Mouse (Mus musculus): Measurements from ENCODE around the gene Bnc2. TPM values are rescaled to one million over a fixed set of nuclear protein-coding genes. Genes with fewer than 3 reads are reported as not detected.

Bnc2 gene
- polyA plus RNA-seq, 1 experiment, result 1.1 TPM

DNA sequence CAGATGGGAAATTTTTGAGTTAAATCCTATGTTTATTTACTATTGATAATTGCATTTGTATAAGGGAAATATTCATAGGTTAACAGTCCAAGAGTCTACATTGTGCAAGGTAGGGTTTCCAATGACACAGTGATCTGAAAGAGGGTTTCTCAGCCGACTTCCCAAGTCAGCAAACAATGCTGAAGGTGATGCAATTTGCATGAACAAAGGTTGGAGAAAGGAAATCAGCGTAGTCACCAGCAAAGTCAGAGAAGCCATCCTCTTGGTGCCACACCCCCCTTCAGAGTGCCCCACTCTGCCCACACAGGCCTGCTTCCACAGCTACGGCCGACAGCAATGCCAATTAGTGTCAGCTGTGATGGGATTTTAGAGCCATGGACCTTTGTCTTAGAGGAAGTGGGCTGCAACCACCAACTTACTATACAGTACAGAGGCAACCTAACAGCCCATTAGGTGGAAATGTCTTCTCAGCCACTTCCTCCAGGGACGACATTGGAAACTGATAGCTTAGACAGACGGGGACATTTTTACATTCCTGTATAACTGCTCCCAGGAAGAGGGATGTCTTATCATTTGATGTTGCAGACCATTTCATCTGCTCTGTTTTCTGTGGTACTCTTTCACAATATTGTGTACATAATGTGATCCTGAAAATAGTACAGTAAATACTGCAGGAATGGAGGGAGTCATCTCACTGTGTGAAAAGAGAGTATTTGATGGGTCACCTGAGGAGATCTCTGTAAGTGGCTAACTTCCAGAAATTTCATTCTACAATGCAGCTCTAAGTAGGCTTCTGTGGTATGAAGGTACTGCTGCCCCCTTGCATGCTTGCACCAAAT, 243.2 kb downstream of the Bnc2 start:
- TF ChIP-seq POLR2A (IDR thresholded peaks at IDR 0.05; ENCODE audit: low read depth, low read length) (no peak), CTCF (IDR thresholded peaks at IDR 0.05; ENCODE audit: extremely low read depth, insufficient read length, insufficient replicate concordance, low read depth, low read length) (no peak)
- H3K4me3 ChIP-seq (ENCODE audit: low read depth, low read length), result no peak overlapping the region
- no peaks in the 10 kb centered on the region for H3K36me3 ChIP-seq (ENCODE audit: control insufficient read depth, insufficient read depth, low read length)
- H3K27me3 ChIP-seq (ENCODE audit: control insufficient read depth, insufficient read depth, low read length), result no peaks in the 10 kb centered on the region
- H3K27ac ChIP-seq (ENCODE audit: insufficient read depth, low read depth, low read length), result no peak overlapping the region
- no peaks in the 10 kb centered on the region for H3K4me1 ChIP-seq (ENCODE audit: control insufficient read depth, insufficient read depth, insufficient read length, low read length)
- WGBS, result 36% methylated on average over 6 of the region's 6 CpGs

DNA sequence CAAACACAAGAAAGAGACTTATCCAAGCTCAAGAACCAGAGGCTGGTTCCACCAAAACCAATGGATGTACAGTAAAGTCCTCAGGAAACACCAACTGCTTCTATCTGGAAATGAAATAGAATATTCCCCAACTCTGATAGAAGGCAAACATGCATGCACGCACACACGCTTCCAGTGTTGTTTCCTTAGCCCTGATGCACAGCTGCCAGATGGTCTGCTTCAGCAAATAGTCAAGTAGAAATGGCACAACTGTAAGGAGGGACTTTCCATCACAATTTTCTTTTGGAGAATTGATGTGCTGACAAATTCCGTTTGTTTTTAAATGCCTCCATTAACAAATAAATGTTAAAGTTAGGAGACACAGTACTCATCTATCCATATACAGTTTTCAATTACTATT, 247.1 kb downstream of the Bnc2 start:
- H3K4me3 ChIP-seq (ENCODE audit: low read depth, low read length), result no peak overlapping the region
- 74% methylated on average over 3 of the region's 3 CpGs for WGBS
- H3K27ac ChIP-seq (ENCODE audit: insufficient read depth, low read depth, low read length), result no peak overlapping the region
- TF ChIP-seq POLR2A (IDR thresholded peaks at IDR 0.05; ENCODE audit: low read depth, low read length) (no peak), CTCF (IDR thresholded peaks at IDR 0.05; ENCODE audit: extremely low read depth, insufficient read length, insufficient replicate concordance, low read depth, low read length) (no peak)
- no peaks in the 10 kb centered on the region for H3K27me3 ChIP-seq (ENCODE audit: control insufficient read depth, insufficient read depth, low read length)
- H3K4me1 ChIP-seq (ENCODE audit: control insufficient read depth, insufficient read depth, insufficient read length, low read length), result no peaks in the 10 kb centered on the region
- no peaks in the 10 kb centered on the region for H3K36me3 ChIP-seq (ENCODE audit: control insufficient read depth, insufficient read depth, low read length)

DNA sequence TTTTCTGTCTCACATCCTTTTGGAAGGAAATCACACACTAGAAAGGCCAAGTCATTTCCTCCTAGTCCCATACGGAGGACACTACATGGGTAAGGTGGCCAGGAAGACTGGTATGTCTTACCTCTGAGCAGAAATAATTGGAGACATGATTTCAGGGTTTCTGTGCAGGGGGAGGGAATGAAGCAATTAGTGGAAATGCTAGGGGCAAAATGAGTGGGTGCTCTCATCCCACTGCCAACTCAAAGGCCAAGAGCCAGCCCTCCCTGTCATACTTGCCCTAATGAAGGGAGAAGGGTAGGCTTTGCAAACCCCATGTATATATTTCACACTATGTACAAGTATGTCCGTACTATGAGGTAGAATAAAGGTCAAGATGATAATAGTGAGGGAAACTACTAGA, 263.6 kb downstream of the Bnc2 start:
- H3K27ac ChIP-seq (ENCODE audit: insufficient read depth, low read depth, low read length), result no peak overlapping the region
- no peaks in the 10 kb centered on the region for H3K4me1 ChIP-seq (ENCODE audit: control insufficient read depth, insufficient read depth, insufficient read length, low read length)
- WGBS, result 86% methylated on average over 2 of the region's 2 CpGs
- H3K36me3 ChIP-seq (ENCODE audit: control insufficient read depth, insufficient read depth, low read length), result no peaks in the 10 kb centered on the region
- H3K27me3 ChIP-seq (ENCODE audit: control insufficient read depth, insufficient read depth, low read length), result no peaks in the 10 kb centered on the region
- H3K4me3 ChIP-seq (ENCODE audit: low read depth, low read length), result no peak overlapping the region
- TF ChIP-seq POLR2A (IDR thresholded peaks at IDR 0.05; ENCODE audit: low read depth, low read length), result no peak
- no peak for TF ChIP-seq CTCF (IDR thresholded peaks at IDR 0.05; ENCODE audit: extremely low read depth, insufficient read length, insufficient replicate concordance, low read depth, low read length)

DNA sequence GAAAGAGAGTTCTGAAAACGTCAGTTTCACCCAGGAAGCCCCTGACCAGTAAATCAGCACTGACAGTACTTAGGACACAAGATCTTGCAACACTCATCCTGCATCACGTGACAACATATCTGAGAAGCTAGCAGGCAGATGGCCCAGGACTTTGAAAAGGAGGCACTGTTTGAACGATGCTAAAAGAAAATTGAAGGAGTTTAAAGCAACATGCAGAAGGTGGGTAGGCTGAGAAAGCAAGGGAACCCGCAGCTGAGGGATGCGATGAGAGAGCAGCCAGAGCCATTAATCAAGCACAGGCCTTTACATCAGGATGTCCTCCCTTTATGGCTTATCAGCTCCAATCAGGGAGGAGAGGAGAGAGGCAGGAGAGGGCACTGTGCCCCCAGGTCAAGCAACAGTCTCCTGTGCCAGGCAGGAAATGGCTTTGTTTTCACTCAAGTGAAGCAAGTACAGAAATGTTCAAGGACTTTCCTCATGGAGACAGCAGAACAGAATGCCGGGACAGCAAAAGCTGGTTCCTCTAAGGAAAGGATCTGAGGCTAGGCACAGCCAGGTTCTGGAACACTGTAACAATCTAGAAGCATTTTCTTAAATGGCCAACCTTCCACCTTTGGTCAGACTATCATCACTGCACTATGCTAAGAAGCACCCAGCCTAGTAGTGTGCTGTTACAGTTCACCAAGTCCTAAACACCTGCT, 267.6 kb downstream of the Bnc2 start:
- 51% methylated on average over 6 of the region's 6 CpGs for WGBS
- Histone ChIP-seq H3K36me3 (ENCODE audit: control insufficient read depth, insufficient read depth, low read length) (no peaks in the 10 kb centered on the region), H3K4me1 (ENCODE audit: control insufficient read depth, insufficient read depth, insufficient read length, low read length) (no peaks in the 10 kb centered on the region), H3K27me3 (ENCODE audit: control insufficient read depth, insufficient read depth, low read length) (no peaks in the 10 kb centered on the region; the same call in 1 of the 2 replicates), H3K27ac (ENCODE audit: insufficient read depth, low read depth, low read length) (no peak overlapping the region), H3K4me3 (ENCODE audit: low read depth, low read length) (no peak overlapping the region)
- TF ChIP-seq CTCF (IDR thresholded peaks at IDR 0.05; ENCODE audit: extremely low read depth, insufficient read length, insufficient replicate concordance, low read depth, low read length) (no peak), POLR2A (IDR thresholded peaks at IDR 0.05; ENCODE audit: low read depth, low read length) (no peak)

DNA sequence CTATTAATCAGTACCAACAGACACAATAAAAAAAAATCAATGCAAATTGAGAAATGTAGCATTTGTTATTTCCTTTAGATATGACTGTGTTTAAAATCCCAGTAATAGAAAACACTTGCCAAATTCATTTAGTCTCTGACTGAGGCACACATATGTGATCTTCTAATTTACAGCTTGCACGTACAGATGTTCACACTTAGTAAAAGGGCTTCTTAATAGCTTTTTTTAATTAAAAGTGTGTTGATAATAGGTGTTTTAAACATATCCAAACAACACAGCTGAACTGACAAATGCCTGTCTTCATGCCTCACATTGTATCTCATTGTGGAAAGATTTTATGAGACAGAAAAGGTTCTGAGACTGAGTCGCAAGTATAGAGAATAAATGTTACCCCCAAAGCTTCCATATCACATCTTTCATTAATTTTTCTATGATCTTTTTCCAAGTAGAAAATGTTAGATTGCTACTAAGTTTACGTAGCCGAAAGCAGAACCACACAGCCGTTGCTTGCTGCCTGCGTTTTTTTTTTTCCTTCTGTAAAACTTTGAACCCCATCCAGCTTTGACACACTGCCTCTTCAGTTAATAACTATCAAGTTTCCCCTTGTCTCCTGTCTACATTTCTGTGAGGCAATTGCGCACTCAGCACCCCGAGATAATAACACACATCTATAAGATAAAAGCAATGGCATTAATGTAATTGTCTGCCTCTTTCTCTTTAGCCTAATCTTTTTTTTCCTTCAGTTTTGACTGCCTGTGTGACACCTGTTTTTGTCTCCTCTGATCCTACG, 271.5 kb downstream of the Bnc2 start:
- TF ChIP-seq CTCF (IDR thresholded peaks at IDR 0.05; ENCODE audit: extremely low read depth, insufficient read length, insufficient replicate concordance, low read depth, low read length), result no peak
- TF ChIP-seq POLR2A (IDR thresholded peaks at IDR 0.05; ENCODE audit: low read depth, low read length), result no peak
- WGBS, result 24% methylated on average over 9 of the region's 9 CpGs
- Histone ChIP-seq H3K27me3 (ENCODE audit: control insufficient read depth, insufficient read depth, low read length) (no peaks in the 10 kb centered on the region; the same call in none of the 2 replicates), H3K36me3 (ENCODE audit: control insufficient read depth, insufficient read depth, low read length) (no peaks in the 10 kb centered on the region), H3K4me3 (ENCODE audit: low read depth, low read length) (no peak overlapping the region), H3K4me1 (ENCODE audit: control insufficient read depth, insufficient read depth, insufficient read length, low read length) (no peaks in the 10 kb centered on the region), H3K27ac (ENCODE audit: insufficient read depth, low read depth, low read length) (no peak overlapping the region)

DNA sequence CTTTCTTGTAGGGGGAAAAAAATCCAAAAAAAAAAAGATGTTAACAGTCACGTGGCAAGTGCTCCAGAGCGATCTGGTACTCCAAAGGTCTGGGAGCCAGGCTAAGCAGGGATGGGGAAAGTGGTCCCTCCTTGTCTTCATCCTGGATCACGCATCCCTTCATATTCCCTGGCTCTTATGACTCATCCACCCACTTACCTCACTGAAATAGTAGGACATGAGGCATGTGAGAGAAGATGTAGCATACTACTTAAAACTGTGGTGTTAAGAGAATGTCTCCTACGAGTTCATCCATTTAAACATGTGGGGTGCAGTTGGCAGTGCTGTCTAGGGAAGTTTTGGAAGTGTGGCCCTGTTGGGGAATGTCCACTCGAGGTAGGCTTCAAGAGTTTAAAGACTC, 286.1 kb downstream of the Bnc2 start:
- no peak overlapping the region for H3K27ac ChIP-seq (ENCODE audit: insufficient read depth, low read depth, low read length)
- H3K36me3 ChIP-seq (ENCODE audit: control insufficient read depth, insufficient read depth, low read length), result no peaks in the 10 kb centered on the region
- WGBS, result 80% methylated on average over 5 of the region's 5 CpGs
- H3K4me1 ChIP-seq (ENCODE audit: control insufficient read depth, insufficient read depth, insufficient read length, low read length), result no peaks in the 10 kb centered on the region
- no peak overlapping the region for H3K4me3 ChIP-seq (ENCODE audit: low read depth, low read length)
- no peaks in the 10 kb centered on the region for H3K27me3 ChIP-seq (ENCODE audit: control insufficient read depth, insufficient read depth, low read length)
- TF ChIP-seq CTCF (IDR thresholded peaks at IDR 0.05; ENCODE audit: extremely low read depth, insufficient read length, insufficient replicate concordance, low read depth, low read length), result no peak
- no peak for TF ChIP-seq POLR2A (IDR thresholded peaks at IDR 0.05; ENCODE audit: low read depth, low read length)
